Mouse (Mus musculus) ES-Bruce4 (cell line): ENCODE data around the gene 2900026A02Rik. TPM values are rescaled to one million over a fixed set of nuclear protein-coding genes. Genes with fewer than 3 reads are reported as not detected.

Experiments used
- H3K27ac ChIP-seq: 2 replicates; pipeline ENCODE4 v1.5.1; 2012; ENCODE audit warnings: low read length, inconsistent platforms; ENCODE audit not compliant: insufficient read depth
- H3K27me3 ChIP-seq: 2 replicates; pipeline ENCODE4 v1.6.1; 2012; ENCODE audit warnings: mild to moderate bottlenecking, low read length, inconsistent platforms; ENCODE audit not compliant: control insufficient read depth, poor library complexity, insufficient read depth, severe bottlenecking
- H3K36me3 ChIP-seq: 2 replicates; pipeline ENCODE4 v1.6.1; 2012; ENCODE audit warnings: inconsistent platforms, mild to moderate bottlenecking, low read length, moderate library complexity; ENCODE audit not compliant: control insufficient read depth, poor library complexity, insufficient read depth, severe bottlenecking
- H3K4me1 ChIP-seq: one replicate; pipeline ENCODE4 v1.8.1; 2011; ENCODE audit warnings: low read length; ENCODE audit not compliant: control insufficient read depth, insufficient read depth
- H3K4me3 ChIP-seq: 2 replicates; pipeline ENCODE4 v1.5.1; 2011; ENCODE audit warnings: low read depth, mild to moderate bottlenecking, low read length
- H3K9ac ChIP-seq: 2 replicates; pipeline ENCODE4 v1.6.1; 2012; ENCODE audit warnings: low read depth, mild to moderate bottlenecking, inconsistent platforms; ENCODE audit not compliant: poor library complexity, severe bottlenecking
- H3K9me3 ChIP-seq: replicated peaks from 2 replicates; pipeline ENCODE4 v1.6.1; 2012; ENCODE audit warnings: mild to moderate bottlenecking, low read length, inconsistent platforms; ENCODE audit not compliant: control insufficient read depth, poor library complexity, insufficient read depth, severe bottlenecking
- CTCF ChIP-seq: IDR thresholded peaks from one replicate; pipeline ENCODE4 v1.8.1; 2011; ENCODE audit warnings: low read depth, low read length
- EP300 ChIP-seq: IDR thresholded peaks from 2 replicates; pipeline ENCODE4 v1.6.1; 2011; ENCODE audit warnings: low read depth, low read length; ENCODE audit not compliant: insufficient read depth
- POLR2A ChIP-seq: IDR thresholded peaks from one replicate; pipeline ENCODE4 v1.8.1; 2011; ENCODE audit warnings: low read length; ENCODE audit not compliant: insufficient read depth
- polyA plus RNA-seq: library from polyadenylated mRNA; stranded (reverse); fragments of >200 nt; gene quantifications from 2 replicates; pipeline ENCODE4 v1.2.4, GENCODE M21; 2011; ENCODE audit warnings: low read depth; ENCODE audit not compliant: missing spikeins, insufficient read depth, insufficient read length

Gene 2900026A02Rik
- polyA plus RNA-seq, 1 experiment = 14.2 TPM

GRCm38 (mm10) chr5:113086990-113087389, 134.0 kb downstream of the 2900026A02Rik start:
- H3K9me3 ChIP-seq = no peaks in the 10 kb centered on the region
- H3K27me3 ChIP-seq = no peaks in the 10 kb centered on the region
- H3K27ac ChIP-seq = no peak overlapping the region
- H3K36me3 ChIP-seq = no peaks in the 10 kb centered on the region; the same call in 1 of the 2 replicates
- no peak overlapping the region for H3K4me3 ChIP-seq
- H3K9ac ChIP-seq = no peak overlapping the region
- no peaks in the 10 kb centered on the region for H3K4me1 ChIP-seq
- TF ChIP-seq EP300 (no peak), CTCF (no peak), POLR2A (no peak)

GRCm38 (mm10) chr5:113086439-113086838, 134.6 kb downstream of the 2900026A02Rik start:
- Histone ChIP-seq H3K27me3 (no peaks in the 10 kb centered on the region), H3K4me1 (no peaks in the 10 kb centered on the region), H3K36me3 (no peaks in the 10 kb centered on the region; the same call in 1 of the 2 replicates), H3K9me3 (no peaks in the 10 kb centered on the region), H3K9ac (no peak overlapping the region), H3K27ac (no peak overlapping the region), H3K4me3 (no peak overlapping the region)
- TF ChIP-seq CTCF = no peak
- no peak for TF ChIP-seq POLR2A
- no peak for TF ChIP-seq EP300

GRCm38 (mm10) chr5:113085931-113086330, 135.1 kb downstream of the 2900026A02Rik start:
- Histone ChIP-seq H3K27ac (no peak overlapping the region), H3K27me3 (no peaks in the 10 kb centered on the region), H3K4me1 (no peaks in the 10 kb centered on the region), H3K36me3 (no peaks in the 10 kb centered on the region; the same call in 1 of the 2 replicates), H3K9me3 (no peaks in the 10 kb centered on the region), H3K4me3 (no peak overlapping the region), H3K9ac (no peak overlapping the region)
- TF ChIP-seq CTCF (no peak), POLR2A (no peak), EP300 (no peak)

- no peaks in the 10 kb centered on the region for H3K27me3 ChIP-seq
- H3K36me3 ChIP-seq = no peaks in the 10 kb centered on the region
- H3K9me3 ChIP-seq = no peaks in the 10 kb centered on the region
- no peak overlapping the region for H3K27ac ChIP-seq
- no peak overlapping the region for H3K4me3 ChIP-seq
- no peak for TF ChIP-seq POLR2A
- no peak for TF ChIP-seq EP300
- no peak for TF ChIP-seq CTCF
- no peaks in the 10 kb centered on the region for H3K4me1 ChIP-seq
- H3K9ac ChIP-seq = no peak overlapping the region
These were observed 136.7 kb downstream of the 2900026A02Rik start for GRCm38 (mm10) chr5:113084309-113084708.

GRCm38 (mm10) chr5:113082356-113083168, 138.5 kb downstream of the 2900026A02Rik start:
- H3K4me3 ChIP-seq = no peak overlapping the region
- H3K27me3 ChIP-seq = no peaks in the 10 kb centered on the region
- no peaks in the 10 kb centered on the region for H3K9me3 ChIP-seq
- TF ChIP-seq EP300 = 0 out of 2 replicates have a peak, but pooled peaks have one; percentile 12
- TF ChIP-seq POLR2A = no peak
- TF ChIP-seq CTCF = no peak
- no peaks in the 10 kb centered on the region for H3K4me1 ChIP-seq
- H3K27ac ChIP-seq = no peak overlapping the region
- no peak overlapping the region for H3K9ac ChIP-seq
- H3K36me3 ChIP-seq = no peaks in the 10 kb centered on the region

GRCm38 (mm10) chr5:113081439-113081838, 139.6 kb downstream of the 2900026A02Rik start, which contains the start of gene Crybb3:
Gene Crybb3, minus strand, starts transcription at chr5:113081584.
- Histone ChIP-seq H3K27me3 (no peaks in the 10 kb centered on the region), H3K27ac (no peak within 1 kb of the TSS), H3K4me3 (peak within 1 kb of the TSS; percentile 39), H3K9me3 (no peaks in the 10 kb centered on the region), H3K4me1 (no peaks in the 10 kb centered on the region), H3K9ac (no peak within 1 kb of the TSS), H3K36me3 (no peaks in the 10 kb centered on the region)
- TF ChIP-seq POLR2A = no peak
- no peak for TF ChIP-seq EP300
- TF ChIP-seq CTCF = no peak
